Mouse (Mus musculus): ENCODE data around the gene Etl4. TPM values are rescaled to one million over a fixed set of nuclear protein-coding genes. Genes with fewer than 3 reads are reported as not detected.
A peak's percentile ranks its signal among the peaks of the same experiment; 100 is the strongest.

The Etl4 gene
- polyA plus RNA-seq, 1 experiment from 2014 or later: 20.0 TPM

- H3K36me3 ChIP-seq (replicated peaks): peaks cover 11% of the 10 kb centered on the region
- WGBS: 67% methylated on average over 5 of the region's 5 CpGs
- no peaks in the 10 kb centered on the region for H3K9me3 ChIP-seq
- H3K27me3 ChIP-seq (ENCODE audit: poor library complexity, severe bottlenecking): no peaks in the 10 kb centered on the region
- H3K4me3 ChIP-seq: no peak overlapping the region
- DNase-seq (ENCODE audit: extremely low spot score, low spot score): no peak
- no peak overlapping the region for H3K27ac ChIP-seq
- peaks cover 11% of the 10 kb centered on the region for H3K4me1 ChIP-seq
Observed at GRCm38 (mm10) chr2:20768681-20769080, 859.1 kb downstream of the Etl4 start.

DNA sequence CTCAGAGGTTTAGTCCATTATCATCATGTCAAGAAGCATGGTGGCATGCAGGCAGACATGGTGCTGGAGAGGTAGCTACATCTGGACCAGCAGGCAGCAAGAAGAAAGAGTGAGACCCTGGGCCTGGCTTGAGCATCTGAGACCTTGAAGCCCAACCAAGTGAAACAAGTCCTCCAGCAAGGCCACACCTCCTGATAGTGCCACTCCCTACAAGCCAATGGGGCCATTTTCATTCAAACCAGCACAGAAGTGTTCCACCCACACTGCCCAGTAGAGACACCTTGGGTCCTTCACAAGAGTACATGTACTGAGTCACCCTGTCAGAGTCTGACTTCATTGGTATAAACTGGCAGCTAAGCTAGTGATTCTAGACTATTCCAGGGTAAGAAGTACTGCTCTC lies 860.6 kb downstream of the Etl4 start:
- H3K27ac ChIP-seq: no peak overlapping the region
- no peak for DNase-seq (ENCODE audit: extremely low spot score, low spot score)
- H3K9me3 ChIP-seq: no peaks in the 10 kb centered on the region
- H3K27me3 ChIP-seq (ENCODE audit: poor library complexity, severe bottlenecking): no peaks in the 10 kb centered on the region
- peaks cover 11% of the 10 kb centered on the region for H3K36me3 ChIP-seq (replicated peaks)
- no peak overlapping the region for H3K4me3 ChIP-seq
- H3K4me1 ChIP-seq: peaks cover 8% of the 10 kb centered on the region

- Histone ChIP-seq H3K4me1 (peaks cover 12% of the 10 kb centered on the region), H3K27me3 (ENCODE audit: poor library complexity, severe bottlenecking) (no peaks in the 10 kb centered on the region), H3K27ac (no peak overlapping the region), H3K4me3 (no peak overlapping the region), H3K9me3 (no peaks in the 10 kb centered on the region), H3K36me3 (replicated peaks) (peaks cover 12% of the 10 kb centered on the region)
- WGBS: 83% methylated on average over 2 of the region's 2 CpGs
- DNase-seq (ENCODE audit: extremely low spot score, low spot score): no peak
Observed at GRCm38 (mm10) chr2:20774462-20774861, 864.9 kb downstream of the Etl4 start.

GRCm38 (mm10) chr2:20776171-20776704 lies 866.7 kb downstream of the Etl4 start:
- Histone ChIP-seq H3K9me3 (no peaks in the 10 kb centered on the region), H3K4me3 (no peak overlapping the region), H3K36me3 (replicated peaks) (peaks cover 6% of the 10 kb centered on the region; the same call in 1 of the 2 replicates), H3K27ac (no peak overlapping the region), H3K27me3 (ENCODE audit: poor library complexity, severe bottlenecking) (no peaks in the 10 kb centered on the region), H3K4me1 (peaks cover 13% of the 10 kb centered on the region)
- WGBS: 93% methylated on average over 6 of the region's 6 CpGs
- no peak for DNase-seq (ENCODE audit: extremely low spot score, low spot score)

GRCm38 (mm10) chr2:20777931-20778330 lies 868.4 kb downstream of the Etl4 start:
- Histone ChIP-seq H3K27ac (no peak overlapping the region), H3K27me3 (ENCODE audit: poor library complexity, severe bottlenecking) (no peaks in the 10 kb centered on the region), H3K4me3 (no peak overlapping the region), H3K4me1 (peaks cover 13% of the 10 kb centered on the region), H3K9me3 (no peaks in the 10 kb centered on the region), H3K36me3 (replicated peaks) (peaks cover 9% of the 10 kb centered on the region; the same call in 1 of the 2 replicates)
- WGBS: 76% methylated on average over 6 of the region's 6 CpGs
- no peak for DNase-seq (ENCODE audit: extremely low spot score, low spot score)

DNA sequence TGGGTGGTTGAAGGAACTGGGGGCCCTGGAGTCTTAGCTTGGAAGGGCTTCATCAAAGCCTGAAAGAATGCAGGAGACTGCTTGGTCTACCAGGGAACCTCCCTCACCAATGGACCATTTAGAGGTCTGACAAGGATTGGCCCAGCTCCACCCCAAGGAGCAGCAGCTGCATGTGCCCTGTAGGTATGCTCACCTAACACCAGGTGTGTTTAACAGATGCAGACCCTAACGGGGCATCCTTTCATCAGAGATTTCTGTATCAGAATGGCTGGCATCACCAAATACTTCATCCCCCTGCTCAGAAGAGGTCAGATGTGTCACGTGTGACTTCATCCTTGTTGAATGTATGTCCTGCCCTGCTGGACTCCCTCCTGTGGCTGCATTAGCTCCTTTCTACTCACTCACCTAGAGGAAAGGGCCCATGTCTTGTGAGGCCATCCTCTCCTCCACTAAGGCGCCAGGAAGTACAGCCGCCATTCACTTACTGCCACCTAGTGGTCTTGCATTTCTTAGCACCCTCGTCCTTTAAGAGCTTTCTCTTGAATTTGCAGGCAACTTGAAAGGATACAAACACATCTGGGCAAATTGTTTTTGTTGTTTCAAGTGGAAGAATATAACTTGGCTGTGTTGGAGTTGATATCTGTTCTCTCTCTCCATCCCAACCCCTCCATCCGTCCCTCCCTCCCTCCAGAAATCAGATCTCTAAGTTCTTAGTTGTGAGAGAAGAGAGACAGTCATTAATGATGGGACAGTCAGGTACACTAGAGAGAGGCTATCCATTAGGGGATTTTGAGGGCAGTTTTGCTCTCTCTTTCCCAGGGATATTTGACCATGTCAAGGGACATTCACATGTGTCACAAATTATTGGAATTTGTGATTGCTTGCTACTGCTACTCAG lies 870.2 kb downstream of the Etl4 start:
- WGBS: 36% methylated on average over 6 of the region's 6 CpGs
- Histone ChIP-seq H3K27me3 (ENCODE audit: poor library complexity, severe bottlenecking) (no peaks in the 10 kb centered on the region), H3K36me3 (replicated peaks) (peaks cover 9% of the 10 kb centered on the region; the same call in 1 of the 2 replicates), H3K27ac (no peak overlapping the region), H3K9me3 (no peaks in the 10 kb centered on the region), H3K4me1 (peaks cover 13% of the 10 kb centered on the region), H3K4me3 (no peak overlapping the region)
- DNase-seq (ENCODE audit: extremely low spot score, low spot score): peak; percentile 45

GRCm38 (mm10) chr2:20801236-20801890 lies 891.8 kb downstream of the Etl4 start:
- peaks cover 34% of the 10 kb centered on the region for H3K36me3 ChIP-seq (replicated peaks)
- H3K27me3 ChIP-seq (ENCODE audit: poor library complexity, severe bottlenecking): no peaks in the 10 kb centered on the region
- H3K4me1 ChIP-seq: no peaks in the 10 kb centered on the region
- DNase-seq (ENCODE audit: extremely low spot score, low spot score): no peak
- no peak overlapping the region for H3K4me3 ChIP-seq
- no peaks in the 10 kb centered on the region for H3K9me3 ChIP-seq
- WGBS: 72% methylated on average over 8 of the region's 8 CpGs
- H3K27ac ChIP-seq: no peak overlapping the region

DNA sequence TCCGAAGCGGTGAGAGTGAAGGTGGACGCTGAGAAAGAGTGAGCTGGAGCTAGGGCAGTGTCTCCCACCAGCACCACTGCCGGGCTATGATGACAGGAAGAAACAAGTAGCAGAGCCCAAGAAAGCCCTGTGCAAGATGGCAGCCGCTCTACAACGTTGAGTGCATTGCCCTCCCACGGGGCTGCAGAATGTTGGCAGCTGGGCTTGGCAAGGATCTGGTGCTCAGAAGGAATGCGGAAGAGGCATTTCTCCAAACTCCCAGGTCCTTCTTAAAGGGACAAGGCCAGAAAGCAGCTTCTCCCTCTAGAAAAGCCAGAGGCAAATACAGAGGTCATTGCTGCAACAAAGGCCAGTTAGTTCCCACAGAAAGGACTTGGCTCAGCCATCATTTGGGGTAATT lies 901.9 kb downstream of the Etl4 start:
- Histone ChIP-seq H3K9me3 (peaks cover 6% of the 10 kb centered on the region; the same call in 1 of the 2 replicates), H3K4me3 (no peak overlapping the region), H3K27ac (no peak overlapping the region), H3K36me3 (replicated peaks) (peaks cover 16% of the 10 kb centered on the region), H3K27me3 (ENCODE audit: poor library complexity, severe bottlenecking) (no peaks in the 10 kb centered on the region), H3K4me1 (no peaks in the 10 kb centered on the region)
- 91% methylated on average over 8 of the region's 8 CpGs for WGBS
- no peak for DNase-seq (ENCODE audit: extremely low spot score, low spot score)

- H3K36me3 ChIP-seq (replicated peaks): peaks cover under 1% of the 10 kb centered on the region; the same call in 1 of the 2 replicates
- WGBS: 80% methylated on average over 2 of the region's 2 CpGs
- H3K27ac ChIP-seq: no peak overlapping the region
- H3K4me3 ChIP-seq: no peak overlapping the region
- H3K9me3 ChIP-seq: peaks cover 6% of the 10 kb centered on the region; the same call in 1 of the 2 replicates
- H3K27me3 ChIP-seq (ENCODE audit: poor library complexity, severe bottlenecking): no peaks in the 10 kb centered on the region
- H3K4me1 ChIP-seq: no peaks in the 10 kb centered on the region
- DNase-seq (ENCODE audit: extremely low spot score, low spot score): no peak
Observed at GRCm38 (mm10) chr2:20813986-20814385, 904.4 kb downstream of the Etl4 start.

DNA sequence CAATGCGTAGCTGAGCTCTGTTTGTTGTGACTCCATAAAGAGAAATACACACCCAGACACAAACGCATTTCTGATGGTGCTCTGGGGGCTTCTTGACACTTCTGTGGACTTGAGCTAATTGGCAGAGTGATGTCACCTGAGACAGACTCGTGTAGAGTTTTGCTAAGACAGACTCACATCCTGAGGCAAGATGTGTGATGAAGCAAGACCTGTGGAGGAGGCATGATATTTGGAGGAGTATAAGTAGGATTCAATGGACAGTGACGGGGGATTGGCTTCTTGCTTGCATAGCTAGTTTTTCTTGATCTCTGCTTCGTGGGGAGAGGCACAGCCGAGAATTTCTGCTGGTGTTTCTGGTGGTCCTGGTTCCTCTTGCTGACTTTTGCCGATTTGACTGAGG lies 908.6 kb downstream of the Etl4 start:
- peaks cover 6% of the 10 kb centered on the region; the same call in 1 of the 2 replicates for H3K9me3 ChIP-seq
- H3K27me3 ChIP-seq (ENCODE audit: poor library complexity, severe bottlenecking): no peaks in the 10 kb centered on the region
- no peak overlapping the region for H3K4me3 ChIP-seq
- WGBS: 83% methylated on average over 7 of the region's 7 CpGs
- no peaks in the 10 kb centered on the region for H3K36me3 ChIP-seq (replicated peaks)
- DNase-seq (ENCODE audit: extremely low spot score, low spot score): no peak
- no peaks in the 10 kb centered on the region for H3K4me1 ChIP-seq
- H3K27ac ChIP-seq: no peak overlapping the region

- H3K27me3 ChIP-seq (ENCODE audit: poor library complexity, severe bottlenecking): no peaks in the 10 kb centered on the region
- H3K27ac ChIP-seq: no peak overlapping the region
- H3K9me3 ChIP-seq: no peaks in the 10 kb centered on the region
- H3K36me3 ChIP-seq (replicated peaks): no peaks in the 10 kb centered on the region
- no peak overlapping the region for H3K4me3 ChIP-seq
- H3K4me1 ChIP-seq: no peaks in the 10 kb centered on the region
- DNase-seq (ENCODE audit: extremely low spot score, low spot score): no peak
Observed at GRCm38 (mm10) chr2:20826258-20826657, 916.7 kb downstream of the Etl4 start.

DNA sequence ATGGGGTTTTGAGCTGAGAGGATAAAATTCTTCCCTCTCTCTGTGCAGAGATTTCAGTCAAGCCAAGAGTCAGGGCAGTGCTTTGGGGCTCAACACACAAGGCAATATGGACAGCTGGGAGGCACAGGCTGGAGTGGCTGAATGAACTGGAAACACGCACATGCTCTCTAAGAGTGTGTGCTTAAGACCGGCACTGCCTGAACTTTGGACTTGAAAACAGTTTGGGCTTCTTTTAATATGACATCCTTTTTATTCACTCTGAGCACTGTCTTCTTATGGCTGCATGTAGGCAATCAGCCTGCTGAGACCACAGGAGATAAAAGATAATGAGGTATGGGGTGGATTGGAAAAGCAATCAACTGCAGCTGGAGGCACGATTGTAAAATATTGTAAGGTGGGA lies 921.3 kb downstream of the Etl4 start:
- H3K4me1 ChIP-seq: no peaks in the 10 kb centered on the region
- H3K36me3 ChIP-seq (replicated peaks): no peaks in the 10 kb centered on the region
- H3K27ac ChIP-seq: no peak overlapping the region
- H3K4me3 ChIP-seq: no peak overlapping the region
- H3K9me3 ChIP-seq: no peaks in the 10 kb centered on the region
- DNase-seq (ENCODE audit: extremely low spot score, low spot score): no peak
- no peaks in the 10 kb centered on the region for H3K27me3 ChIP-seq (ENCODE audit: poor library complexity, severe bottlenecking)
- 86% methylated on average over 3 of the region's 3 CpGs for WGBS

All from forebrain, embryonic 10.5 days (tissue).